Mouse (Mus musculus): Measurements from ENCODE around the gene Txndc5. TPM values are rescaled to one million over a fixed set of nuclear protein-coding genes. Genes with fewer than 3 reads are reported as not detected.
A peak's percentile ranks its signal among the peaks of the same experiment; 100 is the strongest.

Txndc5 gene
- total and polyA plus RNA-seq, 3 experiments: 120 to 145 (median 131) TPM

- TF ChIP-seq JUN (IDR thresholded peaks at IDR 0.05; ENCODE audit: insufficient read depth, low read depth, low read length): peak; percentile 80
- peak; percentile 82 for TF ChIP-seq ETS1 (conservative IDR thresholded peaks at IDR 0.05; ENCODE audit: low read depth, low read length)
- peak; percentile 92 for TF ChIP-seq MYC (IDR thresholded peaks at IDR 0.05; ENCODE audit: low read depth, low read length)
- no peak for TF ChIP-seq POLR2AphosphoS2 (IDR thresholded peaks at IDR 0.05; ENCODE audit: low read depth, low read length)
- peak; percentile 71; the same call in 1 of the 2 replicates for TF ChIP-seq TCF12 (IDR thresholded peaks at IDR 0.05; ENCODE audit: low read depth, low read length)
- no peak for TF ChIP-seq USF1 (IDR thresholded peaks at IDR 0.05; ENCODE audit: low read depth, low read length)
- peak; percentile 29; the same call in 1 of the 2 replicates for TF ChIP-seq CHD1 (IDR thresholded peaks at IDR 0.05; ENCODE audit: low read depth, low read length)
- no peak for TF ChIP-seq PAX5 (IDR thresholded peaks at IDR 0.05; ENCODE audit: low read length)
Observed at GRCm38 (mm10) chr13:38503137-38503849, 25.3 kb downstream of the Txndc5 start (continued).

GRCm38 (mm10) chr13:38501314-38501713 is 27.3 kb downstream of the Txndc5 start:
- in situ Hi-C loops (cut with MboI; ENCODE audit: low pct_ligation_motif_present, low pct_unique_long_range_greater_than_20kb, low sequenced_read_pairs) (no loop called here), dilution Hi-C loops (cut with MboI; ENCODE audit: extremely low pct_ligation_motif_present, extremely low pct_unique_long_range_greater_than_20kb, low sequenced_read_pairs) (no loop called here)
- Histone ChIP-seq H3K36me3 (replicated peaks in 1 of 2; ENCODE audit: control insufficient read depth in 1 of 2, insufficient read depth in 1 of 2, low read length in 1 of 2) (peaks cover 50 to 63% of the 10 kb centered on the region in 2 experiments), H3K27me3 (replicated peaks) (no peaks in the 10 kb centered on the region), H3K9ac (ENCODE audit: insufficient read depth, low read depth) (no peak overlapping the region), H3K79me2 (replicated peaks; ENCODE audit: control insufficient read depth, extremely low read depth, insufficient read depth, poor library complexity, severe bottlenecking) (no peaks in the 10 kb centered on the region), H3K27ac (ENCODE audit: insufficient read depth, low read depth) (no peak overlapping the region), H3K4me1 (ENCODE audit: control insufficient read depth in 1 of 2, insufficient read depth in 2 of 2) (peaks cover 17 to 52% of the 10 kb centered on the region in 2 experiments), H3K4me2 (ENCODE audit: insufficient read depth, low read depth, poor library complexity, severe bottlenecking) (no peak overlapping the region), H3K4me3 (replicated peaks in 1 of 3; ENCODE audit: low read depth in 2 of 3, low read length in 2 of 3, poor library complexity in 1 of 3) (no peak overlapping the region), H3K9me3 (replicated peaks; ENCODE audit: low read length) (no peaks in the 10 kb centered on the region)
- no peak for DNase-seq (ENCODE audit: extremely low read depth)
- no peak for TF ChIP-seq BHLHE40 (IDR thresholded peaks at IDR 0.05; ENCODE audit: low read depth, low read length)
- no peak for TF ChIP-seq MAX (IDR thresholded peaks at IDR 0.05; ENCODE audit: low read length)
- TF ChIP-seq ZC3H11A (IDR thresholded peaks at IDR 0.05; ENCODE audit: low read depth, low read length): no peak
- no peak for TF ChIP-seq KAT2A (IDR thresholded peaks at IDR 0.05; ENCODE audit: insufficient replicate concordance, low read length)
- no peak for TF ChIP-seq HCFC1 (IDR thresholded peaks at IDR 0.05; ENCODE audit: low read depth, low read length)

- H3K4me2 ChIP-seq (ENCODE audit: insufficient read depth, low read depth, poor library complexity, severe bottlenecking): no peak overlapping the region
- H3K9me3 ChIP-seq (replicated peaks; ENCODE audit: low read length): peaks cover 2% of the 10 kb centered on the region
- H3K9ac ChIP-seq (ENCODE audit: insufficient read depth, low read depth): no peak overlapping the region
- no peak overlapping the region for H3K27ac ChIP-seq (ENCODE audit: insufficient read depth, low read depth)
- H3K27me3 ChIP-seq (replicated peaks): no peaks in the 10 kb centered on the region
- DNase-seq (ENCODE audit: extremely low read depth): no peak
- dilution Hi-C loops (cut with MboI; ENCODE audit: extremely low pct_ligation_motif_present, extremely low pct_unique_long_range_greater_than_20kb, low sequenced_read_pairs) (no loop called here), in situ Hi-C loops (cut with MboI; ENCODE audit: low pct_ligation_motif_present, low pct_unique_long_range_greater_than_20kb, low sequenced_read_pairs) (no loop called here)
- peaks cover 22 to 31% of the 10 kb centered on the region in 2 experiments for H3K36me3 ChIP-seq (replicated peaks in 1 of 2; ENCODE audit: control insufficient read depth in 1 of 2, insufficient read depth in 1 of 2, low read length in 1 of 2)
- peaks cover under 1 to 10% of the 10 kb centered on the region in 2 experiments; a peak in 3 of 4 replicates for H3K4me1 ChIP-seq (ENCODE audit: control insufficient read depth in 1 of 2, insufficient read depth in 2 of 2)
- H3K4me3 ChIP-seq (replicated peaks in 1 of 3; ENCODE audit: low read depth in 2 of 3, low read length in 2 of 3, poor library complexity in 1 of 3): no peak overlapping the region
- H3K79me2 ChIP-seq (replicated peaks; ENCODE audit: control insufficient read depth, extremely low read depth, insufficient read depth, poor library complexity, severe bottlenecking): no peaks in the 10 kb centered on the region
- TF ChIP-seq MAFK (IDR thresholded peaks at IDR 0.05; ENCODE audit: insufficient replicate concordance, low read length) (no peak), HCFC1 (IDR thresholded peaks at IDR 0.05; ENCODE audit: low read depth, low read length) (no peak), NRF1 (IDR thresholded peaks at IDR 0.05; ENCODE audit: low read depth, low read length) (no peak), IRF4 (IDR thresholded peaks at IDR 0.05; ENCODE audit: low read depth, low read length) (no peak), SMC3 (IDR thresholded peaks at IDR 0.05; ENCODE audit: low read depth, low read length) (no peak), ZNF384 (IDR thresholded peaks at IDR 0.05; ENCODE audit: low read depth, low read length) (no peak), NELFE (IDR thresholded peaks at IDR 0.05; ENCODE audit: low read depth, low read length) (no peak), CHD2 (IDR thresholded peaks at IDR 0.05; ENCODE audit: low read length) (no peak), CHD1 (IDR thresholded peaks at IDR 0.05; ENCODE audit: low read depth, low read length) (no peak), ZC3H11A (IDR thresholded peaks at IDR 0.05; ENCODE audit: low read depth, low read length) (no peak), CTCF (conservative IDR thresholded peaks at IDR 0.05 in 1 of 2, IDR thresholded peaks at IDR 0.05 in 1 of 2; ENCODE audit: low read depth in 2 of 2, low read length in 2 of 2) (no peak), TCF12 (IDR thresholded peaks at IDR 0.05; ENCODE audit: low read depth, low read length) (no peak), MEF2A (IDR thresholded peaks at IDR 0.05; ENCODE audit: borderline replicate concordance, low read depth, low read length) (no peak), EP300 (IDR thresholded peaks at IDR 0.05; ENCODE audit: low read length) (no peak), USF1 (IDR thresholded peaks at IDR 0.05; ENCODE audit: low read depth, low read length) (no peak)
Observed at GRCm38 (mm10) chr13:38496715-38497114, 31.9 kb downstream of the Txndc5 start.

Measured in CH12.LX (cell line).